8 mouse cellular contexts compared by ENCODE assay signal in the genomic region with DNA sequence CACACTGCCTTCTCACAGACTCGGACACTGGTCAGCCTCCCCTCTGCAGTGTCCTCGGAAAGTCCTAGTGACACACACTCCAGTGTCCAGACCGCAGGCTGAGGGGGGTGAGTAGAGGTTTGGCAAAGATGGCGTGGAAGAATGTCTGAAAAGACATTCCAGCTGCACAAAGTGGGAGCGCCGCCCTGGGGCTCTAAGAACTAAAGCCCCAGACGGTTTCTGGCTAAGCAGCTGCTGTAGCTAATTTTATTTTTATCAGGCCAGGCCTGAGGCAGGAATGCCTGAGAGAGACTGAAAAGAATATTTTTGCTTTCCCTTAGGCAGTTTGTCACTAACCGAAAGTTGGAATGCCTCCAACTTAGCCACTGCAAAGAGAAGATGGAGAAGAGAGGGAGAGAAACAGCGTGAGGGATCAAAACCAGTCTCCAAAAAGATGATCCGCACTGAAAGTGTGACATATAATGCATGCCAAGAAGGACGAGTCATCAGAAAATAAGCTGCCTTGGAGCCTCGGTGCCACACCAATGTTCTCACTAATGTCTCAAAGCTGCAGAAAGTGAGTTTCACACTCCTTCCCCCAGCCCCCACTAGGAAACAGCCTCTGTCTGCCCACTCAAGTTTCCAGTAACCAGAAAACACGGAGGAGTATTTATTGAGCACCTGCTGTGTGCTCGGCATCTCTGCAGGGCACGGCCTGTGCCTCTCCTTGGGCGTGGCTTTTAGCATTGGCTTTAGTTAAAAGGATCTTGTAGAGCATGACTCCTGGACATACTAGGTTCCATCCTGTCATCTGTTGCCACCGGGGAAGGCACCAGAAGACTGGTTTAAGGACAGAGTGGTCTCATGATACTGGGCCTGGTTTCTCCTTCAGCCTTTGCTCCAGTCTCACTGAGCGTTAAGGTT. TPM values are rescaled to one million over a fixed set of nuclear protein-coding genes. Genes with fewer than 3 reads are reported as not detected.
DNase-seq lines count a peak whose midpoint lies in the region; ATAC-seq and TF ChIP-seq lines count a peak whose summit lies in the region.

No protein-coding gene starts in this region.

- H3K4me3 ChIP-seq in forebrain, embryonic 16.5 days (replicated peaks; ENCODE audit: low read length), result no peak overlapping the region
- H3K4me3 ChIP-seq in heart, postnatal 0 days (ENCODE audit: low read depth, low read length), result peak overlapping the region; percentile 17

- no peak for TF ChIP-seq EP300 in heart, postnatal 0 days (IDR thresholded peaks at IDR 0.05; ENCODE audit: low read depth)

- no peak overlapping the region for H3K4me2 ChIP-seq in forebrain, embryonic 16.5 days (ENCODE audit: low read length)
- peak overlapping the region; percentile 46 for H3K4me2 ChIP-seq in heart, postnatal 0 days (ENCODE audit: low read depth, low read length)

- H3K27ac ChIP-seq in forebrain, embryonic 16.5 days (ENCODE audit: low read length), result peak overlapping the region; percentile 39; the same call in 1 of the 2 replicates
- peak overlapping the region; percentile 75 for H3K27ac ChIP-seq in heart, postnatal 0 days (ENCODE audit: low read depth)

- H3K27me3 ChIP-seq in forebrain, embryonic 16.5 days (replicated peaks; ENCODE audit: control insufficient read depth, insufficient read depth, low read length), result no peaks in the 10 kb centered on the region
- no peaks in the 10 kb centered on the region for H3K27me3 ChIP-seq in heart, postnatal 0 days (ENCODE audit: control insufficient read depth, insufficient read depth, low read length)

- 50% methylated on average over 18 of the region's 18 CpGs for WGBS in forebrain, embryonic 16.5 days
- WGBS in heart, postnatal 0 days, result 43% methylated on average over 18 of the region's 18 CpGs

- peaks cover 8% of the 10 kb centered on the region for H3K4me1 ChIP-seq in forebrain, embryonic 16.5 days (replicated peaks; ENCODE audit: control insufficient read depth, insufficient read depth, low read length)
- H3K4me1 ChIP-seq in heart, postnatal 0 days (ENCODE audit: control insufficient read depth, insufficient read depth), result peaks cover 5% of the 10 kb centered on the region; the same call in 1 of the 2 replicates

- intact Hi-C loops in left cerebral cortex, postnatal 10 days (cut with DNase I), result no loop called here

- no peaks in the 10 kb centered on the region for H3K36me3 ChIP-seq in forebrain, embryonic 16.5 days (ENCODE audit: control insufficient read depth, insufficient read depth)
- peaks cover 7% of the 10 kb centered on the region; the same call in 1 of the 2 replicates for H3K36me3 ChIP-seq in heart, postnatal 0 days (replicated peaks; ENCODE audit: control insufficient read depth, insufficient read depth, low read length)

- TF ChIP-seq CTCF in heart, postnatal 0 days (IDR thresholded peaks at IDR 0.05; ENCODE audit: low read depth), result no peak

- H3K9ac ChIP-seq in forebrain, embryonic 16.5 days (replicated peaks; ENCODE audit: low read depth, low read length), result no peak overlapping the region
- H3K9ac ChIP-seq in heart, postnatal 0 days (replicated peaks; ENCODE audit: low read depth, low read length), result peak overlapping the region; percentile 3; the same call in 1 of the 2 replicates

- no peak for DNase-seq in cerebellum, adult 18-20 months
- peak; percentile 97 for DNase-seq in Muller cell, postnatal 12 days (ENCODE audit: inconsistent ontology term)
- DNase-seq in heart, postnatal 0 days (ENCODE audit: low spot score), result peak; percentile 63
- peak; percentile 52 to 71 for DNase-seq in left cerebral cortex, postnatal 10 days (ENCODE audit: extremely low spot score in 1 of 2, low spot score in 2 of 2)
- peak; percentile 48 for DNase-seq in right cerebral cortex, adult 18-20 months
- no peak for DNase-seq in thymus, postnatal 10 days (ENCODE audit: low spot score in 2 of 2)

- peak; percentile 36; the same call in 1 of the 2 replicates for ATAC-seq in cerebellum, adult (ENCODE audit: insufficient number of reproducible peaks, low FRiP score, low TSS enrichment)
- ATAC-seq in forebrain, embryonic 16.5 days, result peak; percentile 57; the same call in 1 of the 2 replicates
- peak; percentile 75 for ATAC-seq in heart, postnatal 0 days (ENCODE audit: insufficient read depth, low read depth)

- H3K9me3 ChIP-seq in forebrain, embryonic 16.5 days (ENCODE audit: control insufficient read depth, low read length), result no peaks in the 10 kb centered on the region
- H3K9me3 ChIP-seq in heart, postnatal 0 days (replicated peaks; ENCODE audit: control insufficient read depth, low read length), result no peaks in the 10 kb centered on the region

RNA-seq across cellular contexts. Expression of gene Rftn2, which starts 24.5 kb away (rescaled TPM):
- polyA plus RNA-seq in forebrain, embryonic 16.5 days (2015; fragmentation: Nextera tagmentation; extraction: Ambion mirVana), result 10.4 and 15.1 TPM in 2 replicates
- 3.6 and 6.1 TPM in 2 replicates for total RNA-seq in heart, postnatal 0 days (2014; rRNA removed; ENCODE audit: low replicate concordance)
- 7.2 TPM in 2 replicates for polyA plus RNA-seq in heart, postnatal 0 days (2015; fragmentation: Nextera tagmentation; extraction: Ambion mirVana)
- 10 to 100 TPM; 14.3 to 17.6 TPM for total RNA-seq in left cerebral cortex, postnatal 10 days (2021)

RNA-seq across cellular contexts. Expression of gene Mars2, which starts 34.9 kb away (rescaled TPM):
- polyA plus RNA-seq in forebrain, embryonic 16.5 days (2015; fragmentation: Nextera tagmentation; extraction: Ambion mirVana), result 5.3 and 5.6 TPM in 2 replicates
- 5.1 and 5.7 TPM in 2 replicates for total RNA-seq in heart, postnatal 0 days (2014; rRNA removed; ENCODE audit: low replicate concordance)
- 2.4 and 2.9 TPM in 2 replicates for polyA plus RNA-seq in heart, postnatal 0 days (2015; fragmentation: Nextera tagmentation; extraction: Ambion mirVana)
- 10 to 100 TPM; 12.6 to 13.6 TPM for total RNA-seq in left cerebral cortex, postnatal 10 days (2021)

Comparison
In these comparisons a context has a peak if more than half of its experiments do, and no peak if none do; other contexts are left out.
1. DNase-seq: peak in Muller cell, postnatal 12 days (single experiment), heart, postnatal 0 days (single experiment), left cerebral cortex, postnatal 10 days (2 of 2) and right cerebral cortex, adult 18-20 months (single experiment); none in cerebellum, adult 18-20 months (0 of 2) and thymus, postnatal 10 days (0 of 2).
2. Peak in every context shown above with its lines, with median percentiles within 50 percentile points of each other: ATAC-seq.